Mouse (Mus musculus): ENCODE measurements around the gene Ino80. TPM values are rescaled to one million over a fixed set of nuclear protein-coding genes. Genes with fewer than 3 reads are reported as not detected.

Gene Ino80
- total and polyA plus RNA-seq, 3 experiments = 10.6 to 17.8 (median 11.4) TPM

DNA sequence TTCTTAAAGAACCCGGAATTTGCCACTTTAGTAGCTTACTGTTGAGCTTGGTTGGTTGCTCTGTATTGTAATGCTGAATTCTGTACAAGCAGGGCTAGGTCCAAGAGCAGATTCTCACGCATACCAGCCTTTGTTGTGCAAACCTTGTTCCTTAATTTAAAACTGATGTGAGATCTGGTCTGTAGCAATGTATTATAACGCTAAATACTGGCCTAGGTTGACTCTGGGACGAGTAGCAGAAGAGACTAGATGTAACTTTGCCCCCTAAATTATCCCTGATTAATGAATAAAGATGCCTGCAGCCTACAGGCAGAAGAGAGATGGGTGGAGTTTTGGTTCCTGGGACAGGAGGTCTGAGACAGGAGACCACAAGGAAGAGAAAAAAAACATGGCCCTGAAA lies 13.5 kb downstream of the Ino80 start:
- no peaks in the 10 kb centered on the region for H3K9me3 ChIP-seq (replicated peaks; ENCODE audit: low read length)
- no peak for DNase-seq (ENCODE audit: extremely low read depth)

DNA sequence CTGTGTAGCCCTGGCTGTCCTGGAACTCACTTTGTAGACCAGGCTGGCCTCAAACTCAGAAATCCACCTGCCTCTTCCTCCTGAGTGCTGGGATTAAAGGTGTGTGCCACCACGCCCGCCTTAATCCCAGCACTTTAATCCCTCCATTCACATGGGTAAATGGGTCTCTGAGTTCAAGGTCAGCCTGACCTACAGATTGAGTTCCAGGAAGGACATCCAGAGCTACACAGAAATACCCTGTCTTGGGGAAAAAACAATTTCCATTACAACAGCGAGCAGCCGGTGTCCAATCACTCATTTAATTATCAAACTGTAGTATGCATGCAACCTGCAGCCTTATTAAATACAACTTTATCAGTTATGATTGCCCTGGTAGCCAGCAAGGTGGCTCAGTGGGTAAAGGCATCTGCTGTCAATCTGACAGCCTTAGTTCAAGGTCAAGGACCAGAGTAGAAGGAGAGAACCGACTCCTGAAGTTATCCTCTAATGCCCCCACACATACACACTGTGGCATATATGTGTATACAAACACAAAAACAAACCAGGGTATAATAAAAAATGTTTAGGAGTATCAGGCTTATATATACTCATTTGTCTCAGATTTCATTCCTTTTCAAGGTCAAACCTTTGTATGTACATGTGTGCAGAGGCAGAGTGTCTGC lies 14.2 kb downstream of the Ino80 start:
- no peaks in the 10 kb centered on the region for H3K9me3 ChIP-seq (replicated peaks; ENCODE audit: low read length)
- DNase-seq (ENCODE audit: extremely low read depth) = no peak
- in situ Hi-C loops (cut with MboI; ENCODE audit: low pct_ligation_motif_present, low pct_unique_long_range_greater_than_20kb, low sequenced_read_pairs) (no loop called here), dilution Hi-C loops (cut with MboI; ENCODE audit: extremely low pct_ligation_motif_present, extremely low pct_unique_long_range_greater_than_20kb, low sequenced_read_pairs) (no loop called here)
- no peak overlapping the region for H3K4me3 ChIP-seq (replicated peaks in 1 of 3; ENCODE audit: low read depth in 2 of 3, low read length in 2 of 3, poor library complexity in 1 of 3)
- peaks cover 34% of the 10 kb centered on the region for H3K79me2 ChIP-seq (replicated peaks; ENCODE audit: control insufficient read depth, extremely low read depth, insufficient read depth, poor library complexity, severe bottlenecking)
- peaks cover 9 to 53% of the 10 kb centered on the region in 2 experiments for H3K36me3 ChIP-seq (replicated peaks in 1 of 2; ENCODE audit: control insufficient read depth in 1 of 2, insufficient read depth in 1 of 2, low read length in 1 of 2)
- H3K4me1 ChIP-seq (ENCODE audit: control insufficient read depth in 1 of 2, insufficient read depth in 2 of 2) = peaks cover 0 to 20% of the 10 kb centered on the region in 2 experiments; a peak in 2 of 4 replicates
- no peak overlapping the region for H3K4me2 ChIP-seq (ENCODE audit: insufficient read depth, low read depth, poor library complexity, severe bottlenecking)
- no peak overlapping the region for H3K27ac ChIP-seq (ENCODE audit: insufficient read depth, low read depth)
- TF ChIP-seq E2F4 (IDR thresholded peaks at IDR 0.05; ENCODE audit: insufficient replicate concordance, low read depth, low read length) = no peak
- no peak for TF ChIP-seq BHLHE40 (IDR thresholded peaks at IDR 0.05; ENCODE audit: low read depth, low read length)
- no peak for TF ChIP-seq JUN (IDR thresholded peaks at IDR 0.05; ENCODE audit: insufficient read depth, low read depth, low read length)
- no peak for TF ChIP-seq USF2 (conservative IDR thresholded peaks at IDR 0.05; ENCODE audit: low read depth, low read length)
- TF ChIP-seq CHD2 (IDR thresholded peaks at IDR 0.05; ENCODE audit: low read length) = no peak
- no peak for TF ChIP-seq SIN3A (IDR thresholded peaks at IDR 0.05; ENCODE audit: low read length)
- no peak for TF ChIP-seq MAX (IDR thresholded peaks at IDR 0.05; ENCODE audit: low read length)
- no peak for TF ChIP-seq RCOR1 (conservative IDR thresholded peaks at IDR 0.05; ENCODE audit: low read depth, low read length)
- TF ChIP-seq ZC3H11A (IDR thresholded peaks at IDR 0.05; ENCODE audit: low read depth, low read length) = no peak
- TF ChIP-seq ELF1 (IDR thresholded peaks at IDR 0.05; ENCODE audit: low read depth, low read length) = no peak
- no peak for TF ChIP-seq GABPA (IDR thresholded peaks at IDR 0.05; ENCODE audit: insufficient replicate concordance, low read depth, low read length)
- TF ChIP-seq USF1 (IDR thresholded peaks at IDR 0.05; ENCODE audit: low read depth, low read length) = no peak
- no peak for TF ChIP-seq TCF12 (IDR thresholded peaks at IDR 0.05; ENCODE audit: low read depth, low read length)
- TF ChIP-seq MAFK (IDR thresholded peaks at IDR 0.05; ENCODE audit: insufficient replicate concordance, low read length) = no peak
- TF ChIP-seq MAZ (IDR thresholded peaks at IDR 0.05; ENCODE audit: low read depth, low read length) = no peak
- no peak for TF ChIP-seq ZNF384 (IDR thresholded peaks at IDR 0.05; ENCODE audit: low read depth, low read length)
- no peaks in the 10 kb centered on the region for H3K27me3 ChIP-seq (replicated peaks)
- H3K9ac ChIP-seq (ENCODE audit: insufficient read depth, low read depth) = no peak overlapping the region

More for the DNA sequence above, 13.5 kb downstream of the Ino80 start:
- H3K79me2 ChIP-seq (replicated peaks; ENCODE audit: control insufficient read depth, extremely low read depth, insufficient read depth, poor library complexity, severe bottlenecking) = peaks cover 36% of the 10 kb centered on the region
- H3K36me3 ChIP-seq (replicated peaks in 1 of 2; ENCODE audit: control insufficient read depth in 1 of 2, insufficient read depth in 1 of 2, low read length in 1 of 2) = peaks cover 9 to 53% of the 10 kb centered on the region in 2 experiments
- dilution Hi-C loops (cut with MboI; ENCODE audit: extremely low pct_ligation_motif_present, extremely low pct_unique_long_range_greater_than_20kb, low sequenced_read_pairs) (no loop called here), in situ Hi-C loops (cut with MboI; ENCODE audit: low pct_ligation_motif_present, low pct_unique_long_range_greater_than_20kb, low sequenced_read_pairs) (no loop called here)
- no peak overlapping the region for H3K27ac ChIP-seq (ENCODE audit: insufficient read depth, low read depth)
- H3K4me1 ChIP-seq (ENCODE audit: control insufficient read depth in 1 of 2, insufficient read depth in 2 of 2) = peaks cover 0 to 26% of the 10 kb centered on the region in 2 experiments; a peak in 2 of 4 replicates
- no peak for TF ChIP-seq SIN3A (IDR thresholded peaks at IDR 0.05; ENCODE audit: low read length)
- no peak for TF ChIP-seq MEF2A (IDR thresholded peaks at IDR 0.05; ENCODE audit: borderline replicate concordance, low read depth, low read length)
- TF ChIP-seq NRF1 (IDR thresholded peaks at IDR 0.05; ENCODE audit: low read depth, low read length) = no peak
- no peak for TF ChIP-seq RAD21 (IDR thresholded peaks at IDR 0.05; ENCODE audit: low read depth, low read length)
- TF ChIP-seq MYC (IDR thresholded peaks at IDR 0.05; ENCODE audit: low read depth, low read length) = no peak
- TF ChIP-seq ZC3H11A (IDR thresholded peaks at IDR 0.05; ENCODE audit: low read depth, low read length) = no peak
- no peak for TF ChIP-seq IRF4 (IDR thresholded peaks at IDR 0.05; ENCODE audit: low read depth, low read length)
- TF ChIP-seq ETS1 (conservative IDR thresholded peaks at IDR 0.05; ENCODE audit: low read depth, low read length) = no peak
- H3K9ac ChIP-seq (ENCODE audit: insufficient read depth, low read depth) = no peak overlapping the region
- no peak overlapping the region for H3K4me3 ChIP-seq (replicated peaks in 1 of 3; ENCODE audit: low read depth in 2 of 3, low read length in 2 of 3, poor library complexity in 1 of 3)
- no peak overlapping the region for H3K4me2 ChIP-seq (ENCODE audit: insufficient read depth, low read depth, poor library complexity, severe bottlenecking)
- H3K27me3 ChIP-seq (replicated peaks) = no peaks in the 10 kb centered on the region
